Mouse (Mus musculus): ENCODE measurements around the gene Olfr742.

The Olfr742 gene

DNA sequence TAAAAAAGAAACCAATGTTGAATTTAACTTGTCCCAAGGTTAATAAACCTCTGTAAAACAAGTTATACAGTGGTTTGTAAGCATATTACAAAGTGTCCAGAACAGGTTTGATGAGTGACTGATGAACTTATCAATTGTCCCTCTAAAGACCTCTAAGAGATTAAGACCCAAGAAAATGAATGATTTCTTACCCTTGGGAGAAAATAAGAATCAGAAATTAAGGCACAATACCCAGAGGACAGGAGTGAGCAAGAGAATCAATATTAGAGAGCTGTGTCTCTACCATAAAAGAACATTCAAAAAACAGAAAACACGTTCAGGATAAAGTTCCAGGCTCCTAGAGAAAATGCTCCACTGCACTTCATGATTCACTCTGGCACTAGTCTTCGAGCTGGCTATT is at the start of gene Olfr742:
Olfr742 (plus strand) TSS at position 301 of the 400 bp plus-strand sequence.
- DNase-seq (ENCODE audit: low read depth, low spot score) = no peak

DNA sequence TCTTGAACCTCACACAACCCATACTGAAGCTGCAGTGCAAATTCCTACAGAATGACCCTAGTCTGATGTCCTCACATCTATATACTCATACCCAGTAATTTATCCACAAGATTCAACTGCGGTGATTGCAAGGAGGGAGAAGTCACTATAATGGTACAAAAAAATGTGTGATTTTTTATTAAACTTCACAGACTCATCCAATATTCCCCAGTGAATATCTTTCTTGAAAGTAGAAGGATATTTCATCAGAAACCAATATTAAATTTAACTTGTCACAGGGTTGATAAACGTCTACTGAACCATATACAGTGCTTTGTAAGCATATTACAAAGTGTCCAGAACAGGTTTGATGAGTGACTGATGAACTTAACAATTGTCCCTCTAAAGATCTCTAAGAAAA is 31.0 kb upstream of the Olfr742 start, which contains the start of gene Olfr741:
Olfr741 (plus strand) TSS at position 301 of the 400 bp plus-strand sequence.
- DNase-seq (ENCODE audit: low read depth, low spot score) = no peak

DNA sequence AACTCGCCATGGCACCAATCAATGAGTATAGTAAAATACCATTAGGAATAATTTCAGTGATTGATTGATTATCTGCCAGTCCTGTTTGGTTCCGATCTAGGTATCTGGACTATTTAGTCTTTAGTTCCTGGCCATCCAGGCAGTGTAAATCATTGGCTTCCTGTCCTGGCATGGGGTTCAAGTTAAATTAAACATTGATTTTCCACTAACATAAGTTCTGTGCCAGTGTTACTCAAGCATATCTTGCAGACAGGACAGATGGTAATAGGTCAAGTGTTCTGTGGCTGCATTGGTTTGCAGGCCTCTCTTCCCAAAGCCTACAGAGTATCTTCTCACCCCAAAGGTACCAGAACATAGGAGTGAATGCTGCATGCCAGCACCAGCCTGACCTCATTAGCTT is 25.0 kb upstream of the Olfr742 start:
- DNase-seq (ENCODE audit: low read depth, low spot score) = no peak

DNA sequence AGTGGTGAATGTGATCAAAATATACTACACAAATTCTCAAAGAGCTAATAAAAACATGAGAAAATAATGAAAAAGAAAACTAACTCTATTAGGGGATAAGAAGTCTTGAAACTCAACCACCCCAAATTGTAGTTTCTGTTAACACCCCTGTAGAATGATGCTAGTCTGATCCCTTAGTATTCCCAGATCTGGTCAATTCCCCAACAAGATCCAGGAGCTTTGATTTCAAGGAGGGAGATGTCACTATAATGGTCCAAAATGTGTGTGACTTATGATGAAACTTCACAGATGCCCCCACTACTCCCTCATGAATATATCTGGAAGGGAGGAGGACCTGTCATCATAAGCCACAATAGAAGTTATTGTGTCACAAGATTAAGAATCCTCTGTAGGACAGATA is 18.1 kb downstream of the Olfr742 start, which contains the start of gene Olfr743:
Olfr743 (plus strand) TSS at position 301 of the 400 bp plus-strand sequence.
- DNase-seq (ENCODE audit: low read depth, low spot score) = no peak

DNA sequence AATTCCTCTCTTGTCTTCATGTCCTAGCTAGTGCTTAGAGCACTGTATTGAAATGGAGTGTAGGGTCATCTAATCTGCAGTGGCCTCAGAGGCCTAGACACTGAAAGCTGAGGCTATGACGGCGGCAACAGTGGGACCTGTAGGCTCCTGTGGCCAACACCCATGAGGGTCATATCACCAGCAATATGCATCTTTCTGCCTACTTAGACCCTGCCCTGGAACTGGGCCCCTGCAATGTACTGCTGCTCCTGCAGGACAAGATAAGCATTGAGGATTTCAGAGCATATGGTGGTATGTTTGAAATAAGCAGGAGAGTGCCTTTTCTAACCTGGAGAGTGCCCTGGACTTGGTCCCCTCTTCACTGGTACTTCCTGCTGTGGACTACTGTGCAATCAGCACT is 49.3 kb downstream of the Olfr742 start:
- no peak for DNase-seq (ENCODE audit: low read depth, low spot score)

Measured in A20 (cell line).